Mouse (Mus musculus) layer of hippocampus, adult 18-20 months (tissue): ENCODE results near the gene Pla2r1. TPM values are rescaled to one million over a fixed set of nuclear protein-coding genes. Genes with fewer than 3 reads are reported as not detected.

Source experiments
- DNase-seq, 2 experiments: peaks; one replicate each; pipeline ENCODE4 v3.0.0; 2022; ENCODE audit warnings: low spot score in 2 of 2
- total RNA-seq, 2 experiments: library from RNA; stranded (reverse); gene quantifications; 2 replicates each; pipeline ENCODE4 v1.2.3; 2021

Pla2r1 gene
- total RNA-seq, 2 experiments from 2014 or later, result 0.25 to 1.1 TPM

DNA sequence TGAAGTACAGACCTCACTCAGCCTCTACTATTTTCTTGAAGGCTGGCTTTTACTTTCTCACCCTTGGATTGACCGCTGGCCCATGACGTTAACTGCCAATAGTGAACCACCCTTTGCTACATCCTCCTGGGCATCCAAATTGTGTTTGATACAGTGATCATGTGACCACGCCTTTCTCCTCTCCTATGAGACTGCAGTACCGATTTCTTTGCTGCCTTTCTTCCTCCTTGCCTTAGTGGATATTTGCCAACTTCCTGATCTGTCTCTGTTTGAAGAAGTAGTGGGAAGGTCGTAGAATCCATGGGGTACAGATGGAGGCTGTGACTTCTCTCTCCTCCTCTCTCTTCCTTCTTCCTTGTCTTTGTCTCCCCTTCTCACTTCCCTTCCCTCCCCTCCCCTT lies 147.7 kb downstream of the Pla2r1 start:
- DNase-seq, result no peak

DNA sequence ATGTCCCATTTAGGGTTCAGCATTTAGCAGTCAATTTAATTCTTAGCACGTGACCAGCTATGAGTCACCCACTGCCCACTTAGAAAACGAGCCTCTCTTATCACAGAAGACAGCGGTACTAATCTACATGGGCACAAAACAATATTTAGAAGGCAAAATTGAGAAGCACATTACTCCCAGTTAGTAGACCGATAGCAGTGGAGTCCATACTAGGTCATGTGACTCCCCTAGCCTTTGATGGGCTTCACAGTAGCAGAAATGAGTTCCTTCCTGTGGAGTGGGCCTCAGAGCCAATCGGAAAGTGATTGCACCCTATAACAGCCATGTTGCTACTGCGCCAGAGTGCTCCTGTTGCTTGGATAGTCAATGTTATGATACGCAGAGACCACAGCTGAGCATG lies 148.3 kb downstream of the Pla2r1 start:
- DNase-seq, result no peak

DNA sequence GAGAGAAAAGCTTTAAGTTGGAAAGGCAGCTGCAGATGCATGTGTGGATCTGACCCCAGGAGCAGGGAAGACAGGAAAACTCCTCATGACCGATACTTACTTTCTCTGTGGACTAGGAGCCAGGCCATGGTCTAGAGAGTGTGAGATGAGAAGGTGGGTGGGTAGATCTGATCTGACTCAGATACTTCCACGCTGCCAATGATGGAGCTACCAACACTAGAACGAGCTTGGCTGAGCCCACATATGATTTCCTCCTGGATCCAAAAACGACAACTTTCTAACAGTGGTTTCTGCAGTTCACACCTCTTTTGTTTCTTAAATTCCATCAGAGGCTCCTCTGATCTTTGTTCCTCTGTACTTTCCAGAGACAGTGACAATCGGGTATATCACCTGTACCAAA lies 151.4 kb downstream of the Pla2r1 start:
- DNase-seq, result no peak

DNA sequence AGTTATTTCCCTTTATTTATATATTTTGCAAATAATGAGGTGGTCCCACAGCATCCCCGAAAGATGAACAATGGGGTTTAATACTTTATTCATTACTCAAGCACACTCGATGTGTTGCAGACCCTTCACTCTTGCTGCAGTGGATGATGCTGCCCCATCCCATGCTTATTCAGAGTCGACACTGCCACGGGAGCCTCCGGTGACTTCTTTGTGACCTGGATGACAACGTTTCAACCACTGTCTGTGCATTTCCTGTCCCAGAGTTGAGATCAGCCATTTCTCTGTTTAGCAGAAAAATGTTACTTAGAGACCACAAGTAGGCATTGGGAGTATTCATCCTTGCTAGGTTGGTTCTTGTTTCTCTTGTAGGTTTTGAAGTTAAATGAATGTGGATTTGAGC lies 159.3 kb downstream of the Pla2r1 start:
- no peak for DNase-seq

DNA sequence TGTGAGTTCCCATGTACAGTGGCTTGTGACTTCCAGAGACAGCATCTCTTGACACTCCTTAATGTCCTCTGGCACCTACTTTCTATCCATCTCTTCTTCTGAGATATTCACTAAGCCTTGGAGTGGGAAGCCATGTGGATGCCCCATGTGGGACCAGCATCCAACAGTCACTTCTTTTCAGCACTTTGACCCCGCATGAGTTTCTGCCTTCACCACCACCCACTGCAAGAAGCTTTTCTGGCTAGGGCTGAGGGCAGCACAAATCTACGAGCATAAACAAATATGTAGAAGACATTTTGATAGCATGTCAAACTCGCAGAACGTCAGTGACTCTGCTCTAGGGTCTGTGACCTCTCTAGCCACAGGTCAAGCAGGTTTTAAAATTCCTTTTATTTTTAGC lies 160.8 kb downstream of the Pla2r1 start:
- no peak for DNase-seq

DNA sequence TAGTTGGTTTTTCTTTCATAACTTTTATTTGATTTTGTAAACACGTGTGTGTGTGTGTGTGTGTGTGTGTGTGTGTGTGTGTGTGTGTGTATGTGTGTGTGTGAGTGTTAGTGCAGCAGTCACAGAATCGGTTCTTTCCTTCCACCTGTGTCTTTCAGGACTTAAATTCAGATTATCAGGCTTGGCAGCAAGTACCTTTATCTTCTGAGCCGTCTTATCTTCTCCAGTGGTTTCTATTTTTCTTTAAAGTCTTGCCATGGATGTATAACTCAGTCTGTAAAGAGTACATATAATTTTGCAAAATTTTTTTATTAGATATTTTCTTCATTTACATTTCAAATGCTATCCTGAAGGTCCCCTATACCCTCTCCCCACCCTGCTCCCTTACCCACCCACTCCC lies 165.7 kb downstream of the Pla2r1 start:
- DNase-seq, result no peak

DNA sequence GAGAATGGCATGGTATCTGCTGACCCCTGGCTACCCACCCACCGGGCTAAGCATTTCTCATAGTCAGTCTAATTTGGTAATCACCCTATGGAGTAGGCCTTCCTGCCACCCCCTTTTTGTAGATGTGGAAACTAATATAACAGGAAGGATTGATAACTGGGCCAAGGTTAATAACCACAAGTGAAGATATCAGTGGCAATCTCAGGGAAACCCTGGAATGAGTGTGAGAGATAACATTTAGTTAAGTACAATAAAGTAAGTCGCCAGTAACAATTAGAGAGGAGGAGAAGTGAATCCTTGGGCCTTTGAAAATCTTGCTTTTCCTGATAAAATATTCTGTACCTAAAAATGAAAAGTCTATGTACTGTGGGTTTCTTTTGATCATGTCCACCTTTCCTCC lies 166.3 kb downstream of the Pla2r1 start:
- no peak for DNase-seq

DNA sequence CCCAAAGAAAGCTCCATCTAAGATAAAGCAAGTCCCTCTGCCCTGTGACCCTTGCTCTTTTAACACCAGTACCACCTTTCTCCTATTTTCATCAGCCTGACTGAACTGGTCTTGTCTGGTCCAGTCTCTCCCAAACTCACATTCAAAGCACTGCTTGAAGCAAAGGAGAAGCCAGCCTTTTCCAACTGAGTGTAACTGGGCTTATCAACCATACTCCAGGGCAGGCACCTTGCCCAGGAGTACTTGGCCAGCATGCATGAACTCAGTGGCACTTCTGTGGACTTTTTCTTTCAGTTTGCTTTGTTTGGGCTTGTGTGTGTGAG lies 168.4 kb downstream of the Pla2r1 start:
- no peak for DNase-seq

DNA sequence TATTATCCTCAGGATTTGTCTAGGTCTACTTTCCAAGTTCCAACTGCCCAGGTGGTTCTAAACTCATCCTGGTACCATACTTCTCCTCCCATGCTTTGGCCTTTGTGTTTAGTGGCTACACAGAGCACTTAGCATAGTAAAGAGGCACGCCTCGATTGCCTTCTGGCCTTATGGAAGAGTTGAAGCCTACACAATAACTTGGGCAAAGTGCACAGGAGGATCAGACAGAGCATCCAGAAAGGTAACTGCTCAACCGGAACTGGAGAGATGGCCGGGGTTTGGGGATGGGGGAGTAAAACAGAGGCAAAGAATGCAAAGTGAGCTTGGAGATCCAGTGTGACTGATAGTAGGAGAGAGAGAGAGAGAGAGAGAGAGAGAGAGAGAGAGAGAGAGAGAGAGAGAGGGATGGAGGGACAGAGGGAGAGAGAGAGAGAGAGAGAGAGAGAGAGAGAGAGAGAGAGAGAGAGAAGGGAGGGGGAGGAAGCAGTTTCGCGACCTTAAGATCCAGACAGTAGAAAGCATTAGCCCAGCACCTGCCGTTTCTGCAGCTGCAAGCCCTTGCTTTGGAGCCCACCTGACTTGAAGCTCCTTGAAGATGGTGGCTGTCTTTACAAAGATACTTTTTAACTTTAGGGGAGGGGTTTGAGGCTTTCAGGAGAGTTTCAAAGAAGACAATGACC lies 168.9 kb downstream of the Pla2r1 start:
- no peak for DNase-seq

DNA sequence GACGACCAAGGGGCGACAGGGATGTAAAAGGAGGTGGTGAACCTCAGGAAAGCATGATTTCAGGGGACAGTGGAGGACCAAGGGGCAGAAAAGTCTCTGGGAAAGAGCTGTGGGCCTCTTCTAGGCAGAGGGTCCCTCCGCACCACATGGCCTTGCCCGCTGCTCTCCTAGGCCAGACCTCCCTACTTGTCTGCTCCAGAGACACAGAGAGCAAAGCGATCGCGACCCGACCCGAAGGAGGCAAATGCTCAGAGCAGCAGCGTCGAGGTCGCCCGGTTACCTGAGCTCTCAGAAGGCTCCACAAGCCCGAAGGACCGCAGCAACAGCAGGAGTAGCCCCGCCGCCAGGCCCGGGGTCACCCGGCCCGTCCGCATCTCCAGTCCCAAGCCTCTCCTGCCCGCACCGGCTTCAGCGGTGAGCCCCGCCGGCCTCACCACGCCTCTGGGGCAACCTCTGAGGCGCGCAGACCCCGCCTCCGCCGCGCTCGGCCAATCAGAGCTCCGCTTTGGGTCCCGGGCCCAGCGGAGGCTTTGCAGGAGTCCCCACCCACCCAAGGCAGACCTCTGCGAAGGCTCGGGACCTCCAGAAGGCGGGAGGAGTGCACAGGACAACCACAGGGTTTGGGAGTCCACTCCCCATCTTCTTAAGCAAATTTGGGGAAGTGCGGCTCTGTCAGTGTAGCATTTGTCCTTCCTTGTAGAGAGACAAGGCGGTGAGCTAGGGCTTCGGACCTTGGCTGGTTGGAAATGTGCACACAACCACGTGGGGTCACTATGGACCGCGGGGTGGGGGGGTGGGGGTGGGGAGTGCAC lies 170.0 kb downstream of the Pla2r1 start, which contains the start of gene Ly75:
Ly75 (minus strand) TSS at position 446 of the 812 bp plus-strand sequence.
- peak; percentile 3 to 36 for DNase-seq

DNA sequence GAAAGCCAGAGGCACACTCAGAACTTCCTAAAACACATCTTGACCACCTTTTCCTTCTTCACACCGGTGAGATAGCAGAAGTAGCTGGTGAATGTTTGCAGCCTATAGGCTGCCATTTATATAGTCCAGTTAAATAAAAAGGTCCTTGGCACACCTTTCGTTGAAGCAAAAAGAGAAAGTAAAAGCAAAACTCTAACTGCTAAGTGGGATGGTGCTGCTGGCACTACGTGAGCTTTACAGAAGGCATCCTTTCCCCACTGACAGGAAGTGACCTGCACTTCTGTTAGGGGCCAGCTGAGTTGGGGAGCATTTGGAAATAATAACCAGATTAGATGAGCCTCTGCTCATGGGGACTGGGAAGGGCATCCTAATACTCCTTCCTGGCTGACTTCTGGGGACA lies 170.8 kb downstream of the Pla2r1 start:
- DNase-seq, result no peak

DNA sequence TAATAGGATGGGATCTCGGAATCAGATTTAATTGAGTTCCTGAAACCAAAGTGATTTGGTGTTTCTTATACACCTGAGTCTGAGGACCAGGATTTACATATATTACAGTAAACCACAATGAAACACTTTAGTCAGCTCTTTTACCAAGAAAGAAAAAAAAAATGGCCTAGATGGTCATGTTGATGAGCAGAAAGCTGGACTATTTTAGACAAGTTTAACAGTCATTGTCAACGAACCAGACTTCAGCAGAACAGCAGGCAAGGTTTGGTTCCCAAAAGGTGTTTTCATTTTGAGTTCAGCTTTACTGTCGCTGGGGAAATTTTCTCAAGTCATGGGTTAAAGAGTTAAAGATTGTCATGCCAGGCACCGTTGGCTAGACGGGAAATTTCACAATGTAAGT lies 175.8 kb downstream of the Pla2r1 start:
- no peak for DNase-seq

DNA sequence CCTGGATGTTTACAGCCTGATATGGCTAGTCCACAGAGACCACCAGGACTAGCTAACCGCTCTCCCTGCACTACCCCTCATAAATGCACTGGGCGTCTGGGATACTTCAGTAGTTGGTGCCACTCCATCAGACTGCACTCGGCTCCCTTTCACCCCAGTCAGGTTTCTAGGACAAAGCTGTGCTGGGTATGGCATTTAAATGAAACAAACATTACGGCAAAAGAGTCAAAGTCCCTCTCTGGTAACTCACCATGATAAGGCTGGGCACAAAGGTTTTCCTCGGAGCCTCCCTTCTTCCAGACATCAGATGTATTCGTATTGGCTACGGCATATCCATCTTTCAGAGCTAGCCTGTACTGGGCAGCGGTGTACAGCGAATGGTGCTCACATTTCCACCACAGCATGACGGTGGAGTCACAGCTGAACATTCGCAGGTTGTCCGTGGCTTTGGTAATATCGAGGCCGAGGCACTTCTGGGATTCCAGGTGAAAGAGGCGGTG lies 177.4 kb downstream of the Pla2r1 start:
- no peak for DNase-seq

DNA sequence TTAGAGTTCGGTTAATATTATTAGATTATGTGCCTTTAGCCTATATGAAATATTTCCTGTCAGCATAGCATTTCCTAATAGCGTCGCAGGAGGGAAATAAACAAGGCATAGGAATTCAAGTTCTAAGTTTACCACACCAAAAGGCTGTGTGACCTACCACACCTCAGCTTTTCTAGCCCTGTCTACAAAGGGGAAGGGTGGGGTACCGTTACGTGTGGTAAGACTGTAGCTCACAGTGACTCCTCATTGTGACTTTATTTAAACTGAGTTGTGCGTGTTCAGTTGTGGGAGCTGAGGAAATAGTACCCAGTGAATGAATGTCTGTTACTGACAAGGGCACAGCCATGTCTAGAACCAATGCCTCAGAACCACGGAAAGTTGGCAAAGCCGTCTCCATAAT lies 178.0 kb downstream of the Pla2r1 start:
- no peak for DNase-seq

DNA sequence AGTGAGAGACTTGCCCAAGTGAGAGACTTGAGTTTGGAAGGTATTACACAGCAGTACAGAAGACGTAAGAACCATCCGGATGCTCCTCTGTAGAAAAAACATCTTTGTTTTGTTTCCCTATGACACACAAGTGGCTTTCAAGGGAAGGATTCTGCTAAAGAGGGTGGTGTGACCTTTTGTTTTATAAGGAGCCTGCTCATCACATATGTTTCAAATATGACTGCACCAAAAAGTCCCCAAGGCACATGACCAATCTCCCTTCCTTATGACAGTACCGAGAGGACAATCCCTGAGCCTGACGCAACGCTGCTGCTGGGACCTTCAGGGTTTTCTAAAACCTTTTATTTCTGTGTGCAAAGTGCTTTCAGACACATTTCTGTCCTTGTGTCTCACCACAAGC lies 182.9 kb downstream of the Pla2r1 start:
- no peak for DNase-seq

DNA sequence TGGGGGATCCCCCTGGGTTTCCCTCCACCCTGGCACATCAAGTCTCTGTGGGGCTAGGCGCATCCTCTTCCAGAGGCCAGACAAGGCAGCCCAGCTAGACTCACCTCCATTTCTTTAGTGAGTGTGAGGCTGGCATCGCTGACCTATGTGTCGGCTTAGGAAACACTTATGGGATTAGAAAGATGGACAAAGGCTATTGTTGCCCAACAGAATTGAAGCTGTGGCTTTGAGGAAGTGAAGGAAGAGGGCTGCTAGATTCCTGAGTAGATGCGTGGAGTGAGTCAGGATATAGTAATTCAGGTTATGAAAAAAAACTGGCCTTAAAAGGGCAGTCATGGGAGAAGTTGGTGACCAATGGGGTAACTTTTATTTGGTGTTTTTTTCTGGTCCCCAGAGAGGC lies 183.7 kb downstream of the Pla2r1 start:
- no peak for DNase-seq

DNA sequence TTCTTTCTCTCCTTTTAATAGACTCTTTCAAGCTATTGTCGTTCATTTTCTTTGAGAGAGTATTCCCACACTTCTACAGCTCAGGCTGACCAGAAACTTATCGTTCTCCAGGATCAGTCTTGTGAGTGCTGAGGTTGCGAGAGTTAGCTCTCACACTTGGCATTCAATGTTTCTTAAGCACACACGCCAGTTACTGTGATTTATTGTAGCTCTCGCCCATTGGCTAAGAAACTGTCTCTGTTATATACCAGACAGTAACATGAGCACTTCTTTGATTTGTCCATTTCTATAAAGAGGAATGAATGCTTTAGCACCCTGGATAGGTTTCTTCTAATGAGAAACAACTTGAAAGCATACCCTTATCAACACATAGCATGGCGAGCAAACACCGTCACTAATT lies 185.2 kb downstream of the Pla2r1 start:
- DNase-seq, result no peak

Other genes starting within 250 kb of the Pla2r1 start
- gene Ly75, start 170.0 kb downstream of the Pla2r1 start, total RNA-seq, result under 1 TPM; 0.47 to 0.71 TPM
- gene Itgb6, start 169.3 kb upstream of the Pla2r1 start, total RNA-seq, result under 1 TPM in 1 of 2 experiments, not detected in 1; 0.15 TPM